ENCODE assay signal across 13 mouse cellular contexts in genomic region chr19:10286458-10286872, GRCm38 (mm10). TPM values are rescaled to one million over a fixed set of nuclear protein-coding genes. Genes with fewer than 3 reads are reported as not detected.
DNase-seq lines count a peak whose midpoint lies in the region; ATAC-seq and TF ChIP-seq lines count a peak whose summit lies in the region.
"Had no signal": no experiment of that assay in that cellular context is flagged by ENCODE, and none has a peak within 500 bp of the region (broad histone marks: within the 10 kb centered on the region; RNA-seq: fewer than 3 reads in every experiment).

No protein-coding gene starts in this region.

- no peak overlapping the region for H3K4me3 ChIP-seq in kidney, postnatal 0 days (replicated peaks; ENCODE audit: low read depth, low read length)
- H3K4me3 ChIP-seq in embryonic facial prominence, embryonic 10.5 days: no peak overlapping the region
- H3K4me3 ChIP-seq in intestine, embryonic 15.5 days (replicated peaks): no peak overlapping the region
- no peak overlapping the region for H3K4me3 ChIP-seq in myocyte
- H3K4me3 ChIP-seq: forebrain, embryonic 12.5 days; limb, embryonic 12.5 days had no signal

- peaks cover 15% of the 10 kb centered on the region for H3K4me1 ChIP-seq in kidney, postnatal 0 days (replicated peaks; ENCODE audit: insufficient read depth, low read length)
- peaks cover 45% of the 10 kb centered on the region for H3K4me1 ChIP-seq in embryonic facial prominence, embryonic 10.5 days
- H3K4me1 ChIP-seq in intestine, embryonic 15.5 days (replicated peaks): peaks cover 48% of the 10 kb centered on the region
- H3K4me1 ChIP-seq: forebrain, embryonic 12.5 days had no signal

- no peak overlapping the region for H3K27ac ChIP-seq in kidney, postnatal 0 days
- peak overlapping the region; percentile 1; the same call in 1 of the 2 replicates for H3K27ac ChIP-seq in embryonic facial prominence, embryonic 10.5 days (replicated peaks)
- H3K27ac ChIP-seq in intestine, embryonic 15.5 days: 0 out of 2 replicates have a peak overlapping the region, but pooled peaks have one; percentile 33
- H3K27ac ChIP-seq: forebrain, embryonic 12.5 days; limb, embryonic 12.5 days had no signal

- H3K27me3 ChIP-seq in kidney, postnatal 0 days (ENCODE audit: insufficient read depth, low read length): no peaks in the 10 kb centered on the region
- H3K27me3 ChIP-seq in embryonic facial prominence, embryonic 10.5 days (replicated peaks; ENCODE audit: low read depth, poor library complexity, severe bottlenecking): 0 out of 2 replicates have a peak, but pooled peaks cover 8% of the 10 kb centered on the region
- no peaks in the 10 kb centered on the region for H3K27me3 ChIP-seq in intestine, embryonic 15.5 days (replicated peaks)
- no peaks in the 10 kb centered on the region for H3K27me3 ChIP-seq in myocyte (ENCODE audit: control insufficient read depth, insufficient read depth, insufficient read length)
- H3K27me3 ChIP-seq: forebrain, embryonic 12.5 days had no signal

- no peak for TF ChIP-seq POLR2A in myocyte (IDR thresholded peaks at IDR 0.05; ENCODE audit: insufficient read length, low read depth)

- 59% methylated on average over 10 of the region's 10 CpGs for WGBS in kidney, postnatal 0 days
- WGBS in embryonic facial prominence, embryonic 10.5 days: 67% methylated on average over 10 of the region's 10 CpGs
- 57% methylated on average over 10 of the region's 10 CpGs for WGBS in intestine, embryonic 15.5 days

- no peak overlapping the region for H3ac ChIP-seq in myocyte (ENCODE audit: control insufficient read depth, insufficient read length)

- TF ChIP-seq CTCF in kidney, postnatal 0 days (IDR thresholded peaks at IDR 0.05; ENCODE audit: low read depth): peak; percentile 25; the same call in 1 of the 2 replicates

- H3K9ac ChIP-seq in kidney, postnatal 0 days (ENCODE audit: low read depth, low read length): no peak overlapping the region
- no peak overlapping the region for H3K9ac ChIP-seq in intestine, embryonic 15.5 days
- H3K9ac ChIP-seq: forebrain, embryonic 12.5 days; limb, embryonic 12.5 days had no signal

- ATAC-seq in kidney, postnatal 0 days (replicated peaks; ENCODE audit: low FRiP score, low read depth): 0 out of 2 replicates have a peak, but pooled peaks have one; percentile 15
- ATAC-seq in intestine, embryonic 15.5 days: peak; percentile 58
- ATAC-seq: midbrain, embryonic 16.5 days had no signal

- peaks cover 41% of the 10 kb centered on the region for H3K79me2 ChIP-seq in myocyte (ENCODE audit: control insufficient read depth, insufficient read depth)

- H3K9me3 ChIP-seq in kidney, postnatal 0 days (replicated peaks; ENCODE audit: low read length): no peaks in the 10 kb centered on the region
- no peaks in the 10 kb centered on the region for H3K9me3 ChIP-seq in embryonic facial prominence, embryonic 10.5 days
- H3K9me3 ChIP-seq in intestine, embryonic 15.5 days: no peaks in the 10 kb centered on the region
- H3K9me3 ChIP-seq: forebrain, embryonic 12.5 days; limb, embryonic 12.5 days had no signal

- peak; percentile 41 for DNase-seq in kidney, postnatal 0 days (ENCODE audit: low spot score)
- DNase-seq in kidney, adult 18-20 months: no peak
- DNase-seq in embryonic facial prominence, embryonic 10.5 days (ENCODE audit: low spot score): no peak
- DNase-seq in neural tube, embryonic 10.5 days (ENCODE audit: extremely low spot score, low spot score): no peak
- no peak for DNase-seq in thymus, postnatal 36 days
- DNase-seq: cerebellum, adult 11 months; kidney, adult 9 months; thymus, adult 2 months had no signal

- no peaks in the 10 kb centered on the region for H3K36me3 ChIP-seq in kidney, postnatal 0 days (ENCODE audit: insufficient read depth, low read length)
- no peaks in the 10 kb centered on the region for H3K36me3 ChIP-seq in embryonic facial prominence, embryonic 10.5 days (replicated peaks)
- no peaks in the 10 kb centered on the region for H3K36me3 ChIP-seq in intestine, embryonic 15.5 days
- H3K36me3 ChIP-seq in myocyte (ENCODE audit: control insufficient read depth, insufficient read depth): no peaks in the 10 kb centered on the region
- H3K36me3 ChIP-seq: forebrain, embryonic 12.5 days; limb, embryonic 12.5 days had no signal

- no peak overlapping the region for H3K4me2 ChIP-seq in kidney, postnatal 0 days (ENCODE audit: low read length)
- no peak overlapping the region for H3K4me2 ChIP-seq in intestine, embryonic 15.5 days (replicated peaks)
- H3K4me2 ChIP-seq in myocyte (ENCODE audit: low read depth): no peak overlapping the region
- H3K4me2 ChIP-seq: forebrain, embryonic 12.5 days; limb, embryonic 12.5 days had no signal

TF ChIP-seq in myocyte, 11 proteins besides CTCF, POLR2A, EP300 and RAD21:
- TF ChIP-seq MYOD1 (IDR thresholded peaks at IDR 0.05; ENCODE audit: control insufficient read depth in 1 of 3, insufficient read length in 2 of 3, low read depth in 2 of 3): peak in 2 of 3 experiments; percentile 71 to 75
- TF ChIP-seq TCF3 (IDR thresholded peaks at IDR 0.05; ENCODE audit: insufficient read length, low read depth): peak; percentile 8
- TF ChIP-seq MYOG (IDR thresholded peaks at IDR 0.05; ENCODE audit: control insufficient read depth in 1 of 3, insufficient read depth in 1 of 3, insufficient read length in 2 of 3, low read depth in 2 of 3): peak; percentile 11 to 77 (median 76)
- TF ChIP-seq USF1 (IDR thresholded peaks at IDR 0.05; ENCODE audit: low read depth): no peak
- TF ChIP-seq CEBPB (IDR thresholded peaks at IDR 0.05; ENCODE audit: insufficient read depth, poor library complexity, severe bottlenecking): no peak

RNA-seq across cellular contexts. Expression of gene Dagla, which starts 18.2 kb away (rescaled TPM):
- polyA plus RNA-seq in kidney, postnatal 0 days (2015; fragmentation: Nextera tagmentation; extraction: Ambion mirVana): 2.0 and 2.2 TPM in 2 replicates
- polyA plus RNA-seq in embryonic facial prominence, embryonic 10.5 days (2016; fragmentation: Nextera tagmentation; extraction: Ambion mirVana): 2.2 and 2.4 TPM in 2 replicates
- 3.5 and 3.6 TPM in 2 replicates for polyA plus RNA-seq in intestine, embryonic 15.5 days (2015; fragmentation: Nextera tagmentation; extraction: Ambion mirVana)
- 9.6 TPM for polyA plus RNA-seq in myocyte (2012; fragmentation: generic; extraction: Trizol)

RNA-seq across cellular contexts. Expression of gene Myrf, which starts 45.9 kb away (rescaled TPM):
- polyA plus RNA-seq in kidney, postnatal 0 days (2015; fragmentation: Nextera tagmentation; extraction: Ambion mirVana): 1.2 and 1.5 TPM in 2 replicates
- polyA plus RNA-seq in embryonic facial prominence, embryonic 10.5 days (2016; fragmentation: Nextera tagmentation; extraction: Ambion mirVana): 4.2 TPM in 2 replicates
- polyA plus RNA-seq in intestine, embryonic 15.5 days (2015; fragmentation: Nextera tagmentation; extraction: Ambion mirVana): 12.0 and 14.4 TPM in 2 replicates
- 1.5 TPM for polyA plus RNA-seq in myocyte (2012; fragmentation: generic; extraction: Trizol)
